Mouse (Mus musculus): Measurements from ENCODE around the gene Smco3. TPM values are rescaled to one million over a fixed set of nuclear protein-coding genes. Genes with fewer than 3 reads are reported as not detected.

Smco3 gene
- total and polyA plus RNA-seq, 3 experiments: 0.90 to 12.9 (median 5.5) TPM

- in situ Hi-C loops (cut with MboI; ENCODE audit: low pct_ligation_motif_present, low pct_unique_long_range_greater_than_20kb, low sequenced_read_pairs): no loop called here
These were observed 10.3 kb downstream of the Smco3 start for GRCm38 (mm10) chr6:136824987-136825386.

GRCm38 (mm10) chr6:136821086-136821485 is 14.2 kb downstream of the Smco3 start:
- Histone ChIP-seq H3K9ac (ENCODE audit: insufficient read depth, low read depth) (no peak overlapping the region), H3K79me2 (replicated peaks; ENCODE audit: control insufficient read depth, extremely low read depth, insufficient read depth, poor library complexity, severe bottlenecking) (peaks cover 23% of the 10 kb centered on the region), H3K4me3 (replicated peaks in 1 of 3; ENCODE audit: low read depth in 2 of 3, low read length in 2 of 3, poor library complexity in 1 of 3) (no peak overlapping the region), H3K4me2 (ENCODE audit: insufficient read depth, low read depth, poor library complexity, severe bottlenecking) (no peak overlapping the region), H3K36me3 (replicated peaks in 1 of 2; ENCODE audit: control insufficient read depth in 1 of 2, insufficient read depth in 1 of 2, low read length in 1 of 2) (peaks cover 73 to 89% of the 10 kb centered on the region in 2 experiments), H3K4me1 (ENCODE audit: control insufficient read depth in 1 of 2, insufficient read depth in 2 of 2) (peaks cover 0 to 14% of the 10 kb centered on the region in 2 experiments; a peak in 2 of 4 replicates), H3K27ac (ENCODE audit: insufficient read depth, low read depth) (no peak overlapping the region), H3K9me3 (replicated peaks; ENCODE audit: low read length) (no peaks in the 10 kb centered on the region), H3K27me3 (replicated peaks) (no peaks in the 10 kb centered on the region)
- in situ Hi-C loops (cut with MboI; ENCODE audit: low pct_ligation_motif_present, low pct_unique_long_range_greater_than_20kb, low sequenced_read_pairs) (no loop called here), dilution Hi-C loops (cut with MboI; ENCODE audit: extremely low pct_ligation_motif_present, extremely low pct_unique_long_range_greater_than_20kb, low sequenced_read_pairs) (no loop called here)
- DNase-seq (ENCODE audit: extremely low read depth): no peak
- TF ChIP-seq CTCF (conservative IDR thresholded peaks at IDR 0.05 in 1 of 2, IDR thresholded peaks at IDR 0.05 in 1 of 2; ENCODE audit: low read depth in 2 of 2, low read length in 2 of 2) (no peak), MXI1 (IDR thresholded peaks at IDR 0.05; ENCODE audit: low read depth, low read length) (no peak), ETS1 (conservative IDR thresholded peaks at IDR 0.05; ENCODE audit: low read depth, low read length) (no peak), PAX5 (IDR thresholded peaks at IDR 0.05; ENCODE audit: low read length) (no peak), EP300 (IDR thresholded peaks at IDR 0.05; ENCODE audit: low read length) (no peak), TCF12 (IDR thresholded peaks at IDR 0.05; ENCODE audit: low read depth, low read length) (no peak), IRF4 (IDR thresholded peaks at IDR 0.05; ENCODE audit: low read depth, low read length) (no peak), MAZ (IDR thresholded peaks at IDR 0.05; ENCODE audit: low read depth, low read length) (no peak), UBTF (IDR thresholded peaks at IDR 0.05; ENCODE audit: low read depth, low read length) (no peak), MYC (IDR thresholded peaks at IDR 0.05; ENCODE audit: low read depth, low read length) (no peak), ZC3H11A (IDR thresholded peaks at IDR 0.05; ENCODE audit: low read depth, low read length) (no peak), NELFE (IDR thresholded peaks at IDR 0.05; ENCODE audit: low read depth, low read length) (no peak), POLR2AphosphoS2 (IDR thresholded peaks at IDR 0.05; ENCODE audit: low read depth, low read length) (no peak), JUND (conservative IDR thresholded peaks at IDR 0.05; ENCODE audit: low read depth, low read length) (no peak), TBP (conservative IDR thresholded peaks at IDR 0.05; ENCODE audit: low read depth, low read length) (no peak)

More at GRCm38 (mm10) chr6:136824987-136825386, 10.3 kb downstream of the Smco3 start:
- no peak for TF ChIP-seq SMC3 (IDR thresholded peaks at IDR 0.05; ENCODE audit: low read depth, low read length)
- TF ChIP-seq MEF2A (IDR thresholded peaks at IDR 0.05; ENCODE audit: borderline replicate concordance, low read depth, low read length): no peak
- no peak for TF ChIP-seq USF1 (IDR thresholded peaks at IDR 0.05; ENCODE audit: low read depth, low read length)
- TF ChIP-seq RCOR1 (conservative IDR thresholded peaks at IDR 0.05; ENCODE audit: low read depth, low read length): no peak
- no peak for TF ChIP-seq EP300 (IDR thresholded peaks at IDR 0.05; ENCODE audit: low read length)
- no peak for TF ChIP-seq ETS1 (conservative IDR thresholded peaks at IDR 0.05; ENCODE audit: low read depth, low read length)
- TF ChIP-seq MAX (IDR thresholded peaks at IDR 0.05; ENCODE audit: low read length): no peak
- no peak for TF ChIP-seq USF2 (conservative IDR thresholded peaks at IDR 0.05; ENCODE audit: low read depth, low read length)
- TF ChIP-seq CTCF (conservative IDR thresholded peaks at IDR 0.05 in 1 of 2, IDR thresholded peaks at IDR 0.05 in 1 of 2; ENCODE audit: low read depth in 2 of 2, low read length in 2 of 2): no peak
- no peak for TF ChIP-seq ZKSCAN1 (IDR thresholded peaks at IDR 0.05; ENCODE audit: borderline replicate concordance, low read depth, low read length)
- no peak for TF ChIP-seq MAZ (IDR thresholded peaks at IDR 0.05; ENCODE audit: low read depth, low read length)
- no peak overlapping the region for H3K27ac ChIP-seq (ENCODE audit: insufficient read depth, low read depth)
- DNase-seq (ENCODE audit: extremely low read depth): no peak
- H3K9me3 ChIP-seq (replicated peaks; ENCODE audit: low read length): no peaks in the 10 kb centered on the region
- peaks cover 3 to 29% of the 10 kb centered on the region in 2 experiments; a peak in 3 of 4 replicates for H3K4me1 ChIP-seq (ENCODE audit: control insufficient read depth in 1 of 2, insufficient read depth in 2 of 2)
- no peak overlapping the region for H3K9ac ChIP-seq (ENCODE audit: insufficient read depth, low read depth)
- no peak overlapping the region for H3K4me3 ChIP-seq (replicated peaks in 1 of 3; ENCODE audit: low read depth in 2 of 3, low read length in 2 of 3, poor library complexity in 1 of 3)
- H3K27me3 ChIP-seq (replicated peaks): no peaks in the 10 kb centered on the region
- H3K79me2 ChIP-seq (replicated peaks; ENCODE audit: control insufficient read depth, extremely low read depth, insufficient read depth, poor library complexity, severe bottlenecking): peaks cover 39% of the 10 kb centered on the region
- dilution Hi-C loops (cut with MboI; ENCODE audit: extremely low pct_ligation_motif_present, extremely low pct_unique_long_range_greater_than_20kb, low sequenced_read_pairs): no loop called here
- no peak overlapping the region for H3K4me2 ChIP-seq (ENCODE audit: insufficient read depth, low read depth, poor library complexity, severe bottlenecking)
- peaks cover 41 to 53% of the 10 kb centered on the region in 2 experiments for H3K36me3 ChIP-seq (replicated peaks in 1 of 2; ENCODE audit: control insufficient read depth in 1 of 2, insufficient read depth in 1 of 2, low read length in 1 of 2)

Data from CH12.LX (cell line).